ENCODE assay signal across 20 mouse cellular contexts in the genomic region with DNA sequence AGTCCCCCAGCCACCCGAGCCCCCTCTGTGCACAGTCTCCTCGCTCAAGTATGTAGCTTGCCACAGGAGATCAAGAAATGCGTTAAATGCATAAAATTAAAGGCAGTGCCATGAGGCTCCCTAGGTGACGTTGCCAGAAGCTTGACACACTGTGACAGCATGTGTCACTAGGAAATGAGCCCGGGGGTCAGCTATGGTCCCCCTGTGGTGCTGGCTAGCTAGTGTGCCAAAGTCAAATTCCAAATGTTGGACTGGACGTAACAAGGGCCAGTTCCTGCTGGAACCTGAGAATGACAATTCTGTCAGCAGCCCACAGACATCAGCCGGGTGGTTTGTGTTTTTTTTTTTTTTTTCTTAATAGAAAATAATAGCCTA.
A peak's percentile ranks its signal among the peaks of the same experiment; 100 is the strongest.
DNase-seq lines count a peak whose midpoint lies in the region; ATAC-seq lines count a peak whose summit lies in the region.
"Had no signal": no experiment of that assay in that cellular context is flagged by ENCODE, and none has a peak within 500 bp of the region (broad histone marks: within the 10 kb centered on the region; RNA-seq: fewer than 3 reads in every experiment).

No protein-coding gene starts in this region.

- peak; percentile 63 for DNase-seq in left cerebral cortex, postnatal 4 days
- no peak for DNase-seq in left cerebral cortex, adult 18-20 months (ENCODE audit: low spot score in 2 of 2)
- DNase-seq in brain, adult 2 months (ENCODE audit: low read depth, low spot score), result peak; percentile 27
- DNase-seq in cerebellum, postnatal 10 days, result peak; percentile 64 to 79
- peak; percentile 31 for DNase-seq in midbrain, embryonic 14.5 days
- no peak for DNase-seq in testis, postnatal 10 days (ENCODE audit: low spot score)
- DNase-seq in gastrocnemius, postnatal 36 days, result no peak
- DNase-seq: gastrocnemius, postnatal 25 days; heart, postnatal 4 days; kidney, adult 9 months; kidney, postnatal 36 days; lung, adult 18-20 months had no signal

- peaks cover 22% of the 10 kb centered on the region for H3K4me1 ChIP-seq in midbrain, embryonic 14.5 days (ENCODE audit: control insufficient read depth, insufficient read depth, low read length)
- H3K4me1 ChIP-seq: heart, embryonic 15.5 days had no signal

- no peaks in the 10 kb centered on the region for H3K27me3 ChIP-seq in midbrain, embryonic 14.5 days (ENCODE audit: control insufficient read depth, insufficient read depth, low read length)
- H3K27me3 ChIP-seq: embryonic facial prominence, embryonic 12.5 days; intestine, embryonic 15.5 days had no signal

- no peak overlapping the region for H3K4me3 ChIP-seq in midbrain, embryonic 14.5 days (replicated peaks; ENCODE audit: low read depth, low read length)
- H3K4me3 ChIP-seq: embryonic facial prominence, embryonic 12.5 days; erythroblast, embryonic 14.5 days; forebrain, embryonic 15.5 days; heart, embryonic 15.5 days; intestine, embryonic 15.5 days; left cerebral cortex, adult 2 months; limb, embryonic 10.5 days had no signal

- no peaks in the 10 kb centered on the region for H3K36me3 ChIP-seq in midbrain, embryonic 14.5 days (ENCODE audit: control insufficient read depth, insufficient read depth, low read length)
- H3K36me3 ChIP-seq: embryonic facial prominence, embryonic 12.5 days; forebrain, embryonic 15.5 days; heart, embryonic 15.5 days; intestine, embryonic 15.5 days; limb, embryonic 10.5 days had no signal

- no peak overlapping the region for H3K9ac ChIP-seq in midbrain, embryonic 14.5 days (replicated peaks; ENCODE audit: low read length)
- H3K9ac ChIP-seq: embryonic facial prominence, embryonic 12.5 days; forebrain, embryonic 15.5 days; heart, embryonic 15.5 days; intestine, embryonic 15.5 days had no signal

- intact Hi-C loops in left cerebral cortex, postnatal 4 days (cut with DNase I), result no loop called here
- intact Hi-C loops in gastrocnemius, postnatal 36 days (cut with DNase I), result no loop called here

- H3K4me2 ChIP-seq in midbrain, embryonic 14.5 days (ENCODE audit: low read length), result no peak overlapping the region
- H3K4me2 ChIP-seq: embryonic facial prominence, embryonic 12.5 days; forebrain, embryonic 15.5 days; heart, embryonic 15.5 days; intestine, embryonic 15.5 days had no signal

- no peak overlapping the region for H3K27ac ChIP-seq in midbrain, embryonic 14.5 days (replicated peaks; ENCODE audit: low read depth, low read length)
- H3K27ac ChIP-seq: embryonic facial prominence, embryonic 12.5 days; forebrain, embryonic 15.5 days; heart, embryonic 15.5 days; intestine, embryonic 15.5 days; left cerebral cortex, adult 2 months; limb, embryonic 10.5 days; macrophage had no signal

- no peak for ATAC-seq in midbrain, embryonic 14.5 days (ENCODE audit: low FRiP score, low TSS enrichment)
- ATAC-seq: forebrain, embryonic 15.5 days; intestine, embryonic 15.5 days had no signal

- 31% methylated on average over 7 of the region's 7 CpGs for WGBS in midbrain, embryonic 14.5 days

- H3K9me3 ChIP-seq in midbrain, embryonic 14.5 days (ENCODE audit: control insufficient read depth, low read length), result 0 out of 2 replicates have a peak, but pooled peaks cover 2% of the 10 kb centered on the region
- H3K9me3 ChIP-seq: forebrain, embryonic 15.5 days; intestine, embryonic 15.5 days; limb, embryonic 10.5 days had no signal

Comparison
In these comparisons a context has a peak if more than half of its experiments do, and no peak if none do; other contexts are left out.
1. DNase-seq: peak in left cerebral cortex, postnatal 4 days (single experiment), brain, adult 2 months (single experiment), cerebellum, postnatal 10 days (2 of 2) and midbrain, embryonic 14.5 days (single experiment); none in left cerebral cortex, adult 18-20 months (0 of 2), testis, postnatal 10 days (single experiment) and gastrocnemius, postnatal 36 days (0 of 2).